In genomic region chr6:94303512-94303911, GRCm38 (mm10) we compare ENCODE assay signal across 21 mouse cellular contexts. TPM values are rescaled to one million over a fixed set of nuclear protein-coding genes. Genes with fewer than 3 reads are reported as not detected.
DNase-seq lines count a peak whose midpoint lies in the region; ATAC-seq and TF ChIP-seq lines count a peak whose summit lies in the region.
"Had no signal": no experiment of that assay in that cellular context is flagged by ENCODE, and none has a peak within 500 bp of the region (broad histone marks: within the 10 kb centered on the region; RNA-seq: fewer than 3 reads in every experiment).

No protein-coding gene starts in this region.

- 75% methylated on average over 6 of the region's 6 CpGs for WGBS in forebrain, postnatal 0 days
- WGBS in forebrain, embryonic 12.5 days = 89% methylated on average over 6 of the region's 6 CpGs
- WGBS in lung, adult 2 months = 69% methylated on average over 6 of the region's 6 CpGs

- H3K4me1 ChIP-seq in forebrain, postnatal 0 days (ENCODE audit: insufficient read depth) = 0 out of 2 replicates have a peak, but pooled peaks cover 2% of the 10 kb centered on the region
- H3K4me1 ChIP-seq in forebrain, embryonic 12.5 days = peaks cover 2% of the 10 kb centered on the region
- H3K4me1 ChIP-seq in lung, adult 2 months (ENCODE audit: control insufficient read depth, insufficient read depth, low read length) = no peaks in the 10 kb centered on the region
- H3K4me1 ChIP-seq: intestine, embryonic 15.5 days; neural tube, embryonic 12.5 days had no signal

- H3K4me2 ChIP-seq in forebrain, postnatal 0 days (ENCODE audit: low read depth) = no peak overlapping the region
- no peak overlapping the region for H3K4me2 ChIP-seq in forebrain, embryonic 12.5 days
- H3K4me2 ChIP-seq: forebrain, embryonic 15.5 days; hindbrain, embryonic 14.5 days; intestine, embryonic 15.5 days; lung, embryonic 14.5 days; neural tube, embryonic 12.5 days had no signal

- no peaks in the 10 kb centered on the region for H3K27me3 ChIP-seq in forebrain, postnatal 0 days (ENCODE audit: insufficient read depth, low read length)
- no peaks in the 10 kb centered on the region for H3K27me3 ChIP-seq in forebrain, embryonic 12.5 days
- H3K27me3 ChIP-seq: forebrain, embryonic 15.5 days; intestine, embryonic 15.5 days; neural tube, embryonic 12.5 days had no signal

- ATAC-seq in forebrain, postnatal 0 days = no peak
- ATAC-seq in forebrain, embryonic 12.5 days (ENCODE audit: low FRiP score) = no peak
- ATAC-seq: forebrain, embryonic 15.5 days; intestine, embryonic 15.5 days had no signal

- TF ChIP-seq POLR2A in lung, adult 2 months (IDR thresholded peaks at IDR 0.05; ENCODE audit: borderline replicate concordance, extremely low read depth, low read depth, low read length) = no peak

- no peak for TF ChIP-seq CTCF in forebrain, postnatal 0 days (IDR thresholded peaks at IDR 0.05; ENCODE audit: low read depth)
- TF ChIP-seq CTCF in lung, adult 2 months (IDR thresholded peaks at IDR 0.05; ENCODE audit: insufficient read depth, low read length) = no peak

- no peaks in the 10 kb centered on the region for H3K9me3 ChIP-seq in forebrain, postnatal 0 days (ENCODE audit: low read length)
- no peaks in the 10 kb centered on the region for H3K9me3 ChIP-seq in forebrain, embryonic 12.5 days
- H3K9me3 ChIP-seq: forebrain, embryonic 15.5 days; intestine, embryonic 15.5 days; neural tube, embryonic 12.5 days had no signal

- no peak overlapping the region for H3K9ac ChIP-seq in forebrain, postnatal 0 days
- H3K9ac ChIP-seq in forebrain, embryonic 12.5 days = no peak overlapping the region
- H3K9ac ChIP-seq: forebrain, embryonic 15.5 days; hindbrain, embryonic 14.5 days; intestine, embryonic 15.5 days; lung, embryonic 14.5 days; neural tube, embryonic 12.5 days had no signal

- no peak overlapping the region for H3K4me3 ChIP-seq in forebrain, postnatal 0 days (ENCODE audit: low read depth, low read length)
- H3K4me3 ChIP-seq in forebrain, embryonic 12.5 days (replicated peaks) = no peak overlapping the region
- no peak overlapping the region for H3K4me3 ChIP-seq in lung, adult 2 months (replicated peaks; ENCODE audit: extremely low read depth, low read depth, low read length)
- H3K4me3 ChIP-seq: forebrain, embryonic 15.5 days; gastrocnemius, adult 2 months; intestine, embryonic 15.5 days; neural tube, embryonic 12.5 days had no signal

- no peaks in the 10 kb centered on the region for H3K36me3 ChIP-seq in forebrain, postnatal 0 days (ENCODE audit: insufficient read depth)
- H3K36me3 ChIP-seq in forebrain, embryonic 12.5 days (replicated peaks) = no peaks in the 10 kb centered on the region
- H3K36me3 ChIP-seq: forebrain, embryonic 15.5 days; intestine, embryonic 15.5 days; neural tube, embryonic 12.5 days had no signal

- peak; percentile 19 for DNase-seq in forebrain, postnatal 0 days
- peak; percentile 17 to 27 for DNase-seq in lung, adult 18-20 months
- no peak for DNase-seq in lung, adult 2 months
- DNase-seq in fibroblast of lung, adult 2 months (ENCODE audit: low read depth) = peak; percentile 88
- peak; percentile 31 for DNase-seq in yolk sac, embryonic 10.5 days (ENCODE audit: low spot score)
- no peak for DNase-seq in gastrocnemius, adult 8-10 months (ENCODE audit: low spot score in 2 of 2)
- DNase-seq in frontal cortex, adult 2 months (ENCODE audit: extremely low spot score in 1 of 2, low spot score in 1 of 2) = no peak
- DNase-seq: adrenal gland, adult 2 months; cerebellum, adult 9-10 months; embryo, embryonic 11 days; gastrocnemius, adult 2 months; layer of hippocampus, postnatal 36 days; left cerebral cortex, postnatal 4 days; lung, embryonic 14.5 days; thymus, adult 18-20 months had no signal

- H3K27ac ChIP-seq in forebrain, postnatal 0 days (ENCODE audit: low read depth, low read length) = no peak overlapping the region
- H3K27ac ChIP-seq in forebrain, embryonic 12.5 days = no peak overlapping the region
- H3K27ac ChIP-seq: forebrain, embryonic 15.5 days; gastrocnemius, adult 2 months; hindbrain, embryonic 14.5 days; intestine, embryonic 15.5 days; kidney, postnatal 0 days; neural tube, embryonic 12.5 days had no signal

RNA-seq across cellular contexts. Expression of gene Magi1, which starts 19.8 kb away (rescaled TPM):
- total RNA-seq in forebrain, postnatal 0 days (2014; rRNA removed) = 43.9 and 53.0 TPM in 2 replicates
- polyA plus RNA-seq in forebrain, postnatal 0 days (2015; fragmentation: Nextera tagmentation; extraction: Ambion mirVana) = 9.9 and 16.4 TPM in 2 replicates
- 45.5 and 52.2 TPM in 2 replicates for polyA plus RNA-seq in forebrain, embryonic 12.5 days (2016; fragmentation: Nextera tagmentation; extraction: Ambion mirVana)
- polyA plus RNA-seq in lung, adult 2 months (2012; rRNA removed) = 9.4 and 12.3 TPM in 2 replicates
- total RNA-seq in gastrocnemius, adult 8-10 months (2022) = 1 to 10 TPM; 1.7 to 5.1 (median 2.0) TPM
- 54.3 and 56.4 TPM in 2 replicates for polyA plus RNA-seq in frontal cortex, adult 2 months (2012; rRNA removed)

Comparison
In these comparisons a context has a peak if more than half of its experiments do, and no peak if none do; other contexts are left out.
1. DNase-seq: peak in forebrain, postnatal 0 days (single experiment), lung, adult 18-20 months (2 of 2), fibroblast of lung, adult 2 months (single experiment) and yolk sac, embryonic 10.5 days (single experiment); none in lung, adult 2 months (single experiment), gastrocnemius, adult 8-10 months (0 of 2) and frontal cortex, adult 2 months (0 of 2).